Mouse (Mus musculus): ENCODE measurements around the gene Peak1. TPM values are rescaled to one million over a fixed set of nuclear protein-coding genes. Genes with fewer than 3 reads are reported as not detected.
A peak's percentile ranks its signal among the peaks of the same experiment; 100 is the strongest.

Gene Peak1
- 9.0 and 12.2 TPM in 2 replicates for polyA plus RNA-seq (2015; fragmentation: Nextera tagmentation; extraction: Ambion mirVana)

GRCm38 (mm10) chr9:56417948-56418737 is at the start of gene Peak1, which contains the start of gene Hmg20a:
Gene Peak1, minus strand, starts transcription at chr9:56418067.
Gene Hmg20a, plus strand, starts transcription at chr9:56418609.
- Histone ChIP-seq H3K27ac (peak within 1 kb of the TSS; percentile 95), H3K4me3 (peak within 1 kb of the TSS; percentile 82), H3K9me3 (no peaks in the 10 kb centered on the region), H3K27me3 (no peaks in the 10 kb centered on the region), H3K4me2 (peak within 1 kb of the TSS; percentile 67), H3K36me3 (no peaks in the 10 kb centered on the region), H3K4me1 (peaks cover 26% of the 10 kb centered on the region), H3K9ac (peak within 1 kb of the TSS; percentile 87)
- peak; percentile 95 for ATAC-seq (ENCODE audit: insufficient number of reproducible peaks, insufficient read depth, low FRiP score, low TSS enrichment, low read depth)
- under 1% methylated on average over 59 of the region's 59 CpGs for WGBS

DNA sequence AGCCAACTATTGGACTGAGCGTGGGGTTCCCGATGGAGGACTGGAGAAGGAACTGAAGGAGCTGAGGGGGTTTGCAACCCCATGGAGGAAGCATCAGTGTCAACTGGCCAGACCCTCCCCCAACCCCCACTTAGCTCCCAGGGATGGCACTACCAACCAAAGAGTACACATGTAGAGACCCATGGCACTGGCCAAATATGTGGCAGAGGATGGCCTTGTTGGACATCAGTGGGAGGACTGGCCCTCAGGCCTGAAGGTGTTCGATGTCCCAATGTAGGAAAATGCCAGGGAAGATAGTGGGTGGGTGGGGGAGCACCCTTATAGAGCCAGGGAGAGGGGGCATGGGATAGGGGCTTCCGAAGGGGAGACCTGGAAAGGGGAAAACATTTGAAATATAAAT is 48.4 kb upstream of the Peak1 start:
- no peaks in the 10 kb centered on the region for H3K9me3 ChIP-seq
- no peak overlapping the region for H3K9ac ChIP-seq
- WGBS: 88% methylated on average over 4 of the region's 4 CpGs
- no peak overlapping the region for H3K4me3 ChIP-seq
- H3K36me3 ChIP-seq: peaks cover 22% of the 10 kb centered on the region
- ATAC-seq (ENCODE audit: insufficient number of reproducible peaks, insufficient read depth, low FRiP score, low TSS enrichment, low read depth): no peak
- no peaks in the 10 kb centered on the region for H3K27me3 ChIP-seq
- no peak overlapping the region for H3K4me2 ChIP-seq
- no peak overlapping the region for H3K27ac ChIP-seq
- peaks cover 28% of the 10 kb centered on the region for H3K4me1 ChIP-seq

DNA sequence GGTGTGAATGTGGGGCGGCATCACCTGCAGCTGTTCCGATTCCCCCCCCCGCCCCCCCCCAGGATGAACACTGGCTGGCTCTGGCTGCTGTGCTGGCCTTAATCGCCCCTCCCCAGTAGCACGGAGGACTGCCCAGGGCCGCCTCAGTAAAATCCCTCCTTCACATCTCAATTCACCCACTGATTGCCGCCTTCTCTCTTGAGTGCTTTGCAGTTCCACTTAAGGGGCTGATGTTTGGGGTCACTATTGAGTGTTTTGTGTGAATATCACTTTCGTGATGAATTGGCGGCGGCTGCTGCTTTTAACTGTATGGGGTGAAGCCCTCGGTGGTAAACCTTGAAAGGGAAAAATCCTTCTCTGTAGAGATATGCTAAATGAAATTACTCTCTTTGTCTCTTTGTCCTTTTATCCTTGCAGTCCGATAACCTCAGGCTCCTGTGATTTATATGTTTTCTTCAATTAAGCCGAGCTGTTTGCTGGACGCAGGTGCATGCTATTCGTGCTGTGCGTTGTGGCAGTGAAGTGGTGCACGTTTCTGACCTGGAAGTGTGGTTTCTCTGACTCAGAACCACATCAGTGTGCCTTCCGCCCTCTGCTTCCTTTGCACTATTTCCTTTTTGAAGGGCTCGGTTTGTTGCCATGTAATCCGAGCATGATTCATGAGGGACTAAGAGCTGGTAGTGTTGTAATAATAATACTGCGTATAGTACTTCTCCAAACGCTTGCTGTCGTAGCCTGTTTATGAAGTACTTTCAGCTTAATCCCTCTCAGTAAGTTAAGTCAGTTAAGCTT is 47.2 kb upstream of the Peak1 start:
- Histone ChIP-seq H3K36me3 (peaks cover 22% of the 10 kb centered on the region), H3K4me3 (no peak overlapping the region), H3K27ac (no peak overlapping the region; the same call in 1 of the 2 replicates), H3K27me3 (no peaks in the 10 kb centered on the region), H3K4me1 (peaks cover 24% of the 10 kb centered on the region), H3K9me3 (no peaks in the 10 kb centered on the region), H3K9ac (no peak overlapping the region), H3K4me2 (no peak overlapping the region)
- ATAC-seq (ENCODE audit: insufficient number of reproducible peaks, insufficient read depth, low FRiP score, low TSS enrichment, low read depth): no peak
- WGBS: 52% methylated on average over 23 of the region's 23 CpGs

DNA sequence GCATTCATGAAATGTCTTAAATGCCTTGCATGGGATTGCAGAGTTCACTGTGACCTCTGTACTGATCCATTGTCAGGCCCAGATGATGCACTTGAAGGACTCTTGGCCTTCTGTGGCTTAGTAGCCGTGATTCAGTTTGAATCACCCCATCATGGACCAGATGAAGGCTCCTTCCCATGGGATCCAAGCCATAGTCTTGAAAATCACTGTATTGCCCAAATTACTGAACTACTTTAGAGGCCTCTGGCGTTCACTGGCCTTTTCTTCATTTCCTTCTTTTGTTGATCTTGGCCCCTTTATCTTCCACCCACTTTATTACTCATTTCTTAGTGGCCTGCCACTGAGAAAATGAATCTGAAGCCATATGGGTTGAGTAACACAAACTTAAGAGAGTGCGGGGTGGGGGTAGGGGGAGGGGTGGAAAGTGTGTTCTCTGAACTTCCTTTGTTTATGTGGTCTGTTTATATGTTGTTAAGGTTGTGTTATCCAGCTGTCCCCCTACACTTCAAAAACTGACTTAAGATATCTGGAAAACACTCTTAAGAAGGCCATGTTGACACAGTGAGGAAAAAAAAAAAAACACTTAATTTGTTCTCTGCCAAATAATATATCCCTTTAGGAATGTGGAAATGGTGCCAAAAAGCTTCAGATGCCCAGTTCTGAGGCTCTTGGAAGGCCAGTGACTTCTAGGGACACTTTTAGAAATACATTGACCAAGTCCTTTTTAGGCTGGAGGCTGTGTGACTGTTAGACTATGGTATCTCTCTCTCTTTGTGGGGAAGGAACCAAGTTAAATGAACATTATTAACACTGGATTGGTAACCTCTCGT is 46.0 kb upstream of the Peak1 start:
- H3K4me2 ChIP-seq: no peak overlapping the region
- 62% methylated on average over 4 of the region's 4 CpGs for WGBS
- H3K9ac ChIP-seq: no peak overlapping the region
- ATAC-seq (ENCODE audit: insufficient number of reproducible peaks, insufficient read depth, low FRiP score, low TSS enrichment, low read depth): no peak
- no peaks in the 10 kb centered on the region for H3K27me3 ChIP-seq
- H3K4me1 ChIP-seq: peaks cover 14% of the 10 kb centered on the region
- H3K9me3 ChIP-seq: no peaks in the 10 kb centered on the region
- H3K27ac ChIP-seq: no peak overlapping the region
- peaks cover 19% of the 10 kb centered on the region for H3K36me3 ChIP-seq
- H3K4me3 ChIP-seq: no peak overlapping the region

DNA sequence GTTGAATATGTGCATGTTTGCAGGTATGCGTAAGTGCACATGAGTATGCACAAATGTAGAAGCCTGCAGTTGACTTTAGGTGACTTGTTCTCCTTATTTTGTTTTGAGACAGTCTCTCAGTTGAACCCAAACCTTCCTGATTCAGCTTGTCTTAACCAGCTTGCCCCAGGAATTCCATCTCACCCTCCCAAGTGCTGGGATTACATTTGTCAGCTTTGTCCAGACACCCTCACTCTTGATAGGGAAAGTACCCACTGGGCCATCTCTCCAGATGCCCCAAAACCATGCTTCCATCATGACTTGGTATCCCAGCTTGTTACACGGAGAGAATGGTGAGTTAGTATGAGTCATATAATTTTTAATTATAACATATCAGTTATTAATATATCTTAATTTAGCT is 45.2 kb upstream of the Peak1 start:
- H3K27ac ChIP-seq: no peak overlapping the region
- H3K9ac ChIP-seq: no peak overlapping the region
- no peak overlapping the region for H3K4me3 ChIP-seq
- H3K27me3 ChIP-seq: no peaks in the 10 kb centered on the region
- peaks cover 14% of the 10 kb centered on the region for H3K4me1 ChIP-seq
- ATAC-seq (ENCODE audit: insufficient number of reproducible peaks, insufficient read depth, low FRiP score, low TSS enrichment, low read depth): no peak
- WGBS: 95% methylated on average over 2 of the region's 2 CpGs
- no peaks in the 10 kb centered on the region for H3K9me3 ChIP-seq
- no peak overlapping the region for H3K4me2 ChIP-seq
- peaks cover 13% of the 10 kb centered on the region for H3K36me3 ChIP-seq

DNA sequence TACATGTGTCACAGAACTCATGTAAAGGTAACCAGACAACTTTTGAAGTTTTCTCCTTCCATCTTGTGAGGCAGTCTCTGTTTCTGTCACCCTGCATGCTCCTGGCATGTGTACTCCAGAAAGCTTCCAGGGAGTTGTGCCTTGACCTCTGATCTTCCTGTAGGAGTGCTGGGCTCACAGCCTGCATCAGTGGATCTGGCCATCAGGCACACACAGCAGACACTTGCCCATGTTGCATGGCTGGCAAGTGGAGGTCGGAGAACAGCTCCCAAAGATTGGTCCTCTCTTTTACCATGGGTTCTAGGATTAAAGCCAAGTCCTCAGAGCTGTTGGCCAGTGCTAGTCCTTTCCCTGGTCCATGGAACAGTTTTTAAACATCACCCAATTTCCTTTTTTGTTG is 44.7 kb upstream of the Peak1 start:
- Histone ChIP-seq H3K27ac (no peak overlapping the region), H3K9me3 (no peaks in the 10 kb centered on the region), H3K4me1 (peaks cover 14% of the 10 kb centered on the region), H3K4me3 (no peak overlapping the region), H3K27me3 (no peaks in the 10 kb centered on the region), H3K4me2 (no peak overlapping the region), H3K36me3 (peaks cover 8% of the 10 kb centered on the region), H3K9ac (no peak overlapping the region)
- 84% methylated on average over 1 of the region's 1 CpGs for WGBS
- ATAC-seq (ENCODE audit: insufficient number of reproducible peaks, insufficient read depth, low FRiP score, low TSS enrichment, low read depth): no peak

DNA sequence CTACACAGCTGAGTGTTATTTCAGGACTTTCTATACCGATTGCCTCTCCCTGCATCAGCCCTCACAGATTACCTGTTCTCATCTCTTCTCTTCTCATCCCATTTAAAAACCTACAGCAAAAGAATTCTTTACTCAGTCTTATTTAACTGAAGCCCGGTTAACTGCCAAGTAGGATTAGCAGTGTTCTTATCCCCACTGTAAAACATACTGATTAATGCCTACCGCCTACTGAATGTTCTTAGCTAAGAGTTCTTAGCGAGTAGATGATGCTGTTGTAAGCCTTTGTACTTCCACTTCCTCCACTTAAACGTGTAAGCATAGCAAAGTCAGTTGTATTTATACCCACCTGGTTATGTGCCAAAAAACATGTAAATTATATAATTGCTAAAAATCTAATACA is 43.1 kb upstream of the Peak1 start:
- no peak for ATAC-seq (ENCODE audit: insufficient number of reproducible peaks, insufficient read depth, low FRiP score, low TSS enrichment, low read depth)
- H3K4me2 ChIP-seq: no peak overlapping the region
- H3K9ac ChIP-seq: no peak overlapping the region
- H3K9me3 ChIP-seq: no peaks in the 10 kb centered on the region
- no peak overlapping the region for H3K27ac ChIP-seq
- H3K36me3 ChIP-seq: no peaks in the 10 kb centered on the region
- H3K4me1 ChIP-seq: peaks cover 14% of the 10 kb centered on the region
- no peaks in the 10 kb centered on the region for H3K27me3 ChIP-seq
- WGBS: 79% methylated on average over 5 of the region's 5 CpGs
- no peak overlapping the region for H3K4me3 ChIP-seq

- Histone ChIP-seq H3K36me3 (no peaks in the 10 kb centered on the region), H3K9me3 (no peaks in the 10 kb centered on the region)
- WGBS: 91% methylated on average over 3 of the region's 3 CpGs
Measured at GRCm38 (mm10) chr9:56456426-56456825, 38.6 kb upstream of the Peak1 start.

DNA sequence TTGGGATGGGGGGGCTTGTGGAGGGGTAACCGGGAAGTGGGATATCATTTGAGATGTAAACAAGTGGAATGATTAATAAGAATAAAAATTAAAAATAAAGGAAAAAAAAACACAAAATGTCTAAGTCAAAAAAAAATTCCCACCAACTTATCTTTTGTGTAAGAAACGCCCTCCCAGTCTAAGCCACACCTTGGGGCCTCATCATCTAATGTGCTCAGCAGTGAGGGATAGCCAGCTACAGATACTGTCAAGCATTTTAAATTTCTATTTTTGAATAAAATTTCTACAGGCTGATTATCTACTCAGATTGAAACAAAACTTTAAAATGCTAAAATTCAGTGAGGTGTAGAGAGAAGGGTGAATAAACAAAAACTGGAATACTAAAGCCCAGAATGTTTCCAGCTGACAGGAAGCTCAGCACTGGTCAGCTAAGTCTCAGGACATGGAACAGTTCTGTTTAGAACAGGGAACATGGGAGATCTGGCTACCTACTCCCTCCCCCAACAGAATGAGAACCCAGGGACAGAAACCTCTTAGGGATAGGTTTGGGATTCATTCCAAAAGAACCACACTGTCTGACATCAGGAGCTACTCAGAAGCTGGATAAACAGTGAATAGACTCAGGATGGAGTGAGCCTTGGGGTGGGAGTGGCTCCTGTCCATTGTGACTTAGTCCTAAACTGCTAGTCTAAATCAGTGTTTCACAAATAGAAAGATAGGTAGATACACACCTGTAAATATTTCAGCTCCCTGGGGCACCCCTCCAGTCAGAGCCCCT is 35.4 kb upstream of the Peak1 start:
- Histone ChIP-seq H3K9ac (no peak overlapping the region), H3K4me1 (no peaks in the 10 kb centered on the region), H3K36me3 (0 out of 2 replicates have a peak, but pooled peaks cover 4% of the 10 kb centered on the region), H3K9me3 (no peaks in the 10 kb centered on the region), H3K27me3 (no peaks in the 10 kb centered on the region), H3K4me3 (no peak overlapping the region), H3K4me2 (no peak overlapping the region), H3K27ac (no peak overlapping the region)
- 91% methylated on average over 2 of the region's 2 CpGs for WGBS
- no peak for ATAC-seq (ENCODE audit: insufficient number of reproducible peaks, insufficient read depth, low FRiP score, low TSS enrichment, low read depth)

More at GRCm38 (mm10) chr9:56456426-56456825, 38.6 kb upstream of the Peak1 start:
- no peak for ATAC-seq (ENCODE audit: insufficient number of reproducible peaks, insufficient read depth, low FRiP score, low TSS enrichment, low read depth)
- no peak overlapping the region for H3K9ac ChIP-seq
- no peak overlapping the region for H3K27ac ChIP-seq
- H3K4me2 ChIP-seq: no peak overlapping the region
- no peak overlapping the region for H3K4me3 ChIP-seq
- no peaks in the 10 kb centered on the region for H3K4me1 ChIP-seq
- no peaks in the 10 kb centered on the region for H3K27me3 ChIP-seq

DNA sequence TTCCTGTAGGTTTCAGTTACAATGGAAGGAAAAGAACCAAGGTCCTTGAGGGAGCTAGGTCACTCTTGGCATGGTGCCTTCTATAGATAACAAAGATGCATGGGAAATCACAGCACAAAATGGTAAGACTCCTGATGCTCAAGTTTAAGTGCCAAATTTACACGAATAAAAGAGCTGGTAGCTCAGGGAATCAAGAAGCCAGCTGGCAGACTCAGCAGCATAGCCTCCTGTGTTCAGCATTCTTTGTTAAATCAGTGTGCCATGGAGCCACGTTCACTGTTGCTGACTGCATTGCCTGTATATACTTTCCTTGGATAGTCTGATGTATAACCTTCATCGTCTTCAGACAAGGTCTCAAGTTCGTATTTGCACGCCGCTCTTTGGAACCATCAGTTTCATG is 33.7 kb upstream of the Peak1 start:
- 0 out of 2 replicates have a peak, but pooled peaks cover 4% of the 10 kb centered on the region for H3K36me3 ChIP-seq
- no peaks in the 10 kb centered on the region for H3K27me3 ChIP-seq
- no peak for ATAC-seq (ENCODE audit: insufficient number of reproducible peaks, insufficient read depth, low FRiP score, low TSS enrichment, low read depth)
- H3K4me1 ChIP-seq: no peaks in the 10 kb centered on the region
- no peaks in the 10 kb centered on the region for H3K9me3 ChIP-seq
- H3K4me2 ChIP-seq: no peak overlapping the region
- 95% methylated on average over 6 of the region's 6 CpGs for WGBS
- no peak overlapping the region for H3K27ac ChIP-seq
- H3K4me3 ChIP-seq: no peak overlapping the region
- H3K9ac ChIP-seq: no peak overlapping the region

GRCm38 (mm10) chr9:56439699-56440098 is 21.8 kb upstream of the Peak1 start:
- H3K9ac ChIP-seq: no peak overlapping the region
- H3K9me3 ChIP-seq: no peaks in the 10 kb centered on the region
- no peaks in the 10 kb centered on the region for H3K27me3 ChIP-seq
- no peak overlapping the region for H3K27ac ChIP-seq
- no peak overlapping the region for H3K4me3 ChIP-seq
- ATAC-seq (ENCODE audit: insufficient number of reproducible peaks, insufficient read depth, low FRiP score, low TSS enrichment, low read depth): no peak
- no peak overlapping the region for H3K4me2 ChIP-seq
- H3K4me1 ChIP-seq: peaks cover 7% of the 10 kb centered on the region; the same call in 1 of the 2 replicates
- no peaks in the 10 kb centered on the region for H3K36me3 ChIP-seq
- WGBS: 84% methylated on average over 7 of the region's 7 CpGs

Measured in embryonic facial prominence, embryonic 13.5 days (tissue).